Mouse (Mus musculus) thymus, postnatal 4 days (tissue): ENCODE results near the gene Trmt13.
"Not testable (repeated sequence)": the region's sequence is repeated elsewhere in the genome, so short reads cannot be mapped to it uniquely, and the experiment has no call there.

ENCODE experiments used
- DNase-seq: peaks from one replicate; pipeline ENCODE4 v3.0.0; 2021

The Trmt13 gene

DNA sequence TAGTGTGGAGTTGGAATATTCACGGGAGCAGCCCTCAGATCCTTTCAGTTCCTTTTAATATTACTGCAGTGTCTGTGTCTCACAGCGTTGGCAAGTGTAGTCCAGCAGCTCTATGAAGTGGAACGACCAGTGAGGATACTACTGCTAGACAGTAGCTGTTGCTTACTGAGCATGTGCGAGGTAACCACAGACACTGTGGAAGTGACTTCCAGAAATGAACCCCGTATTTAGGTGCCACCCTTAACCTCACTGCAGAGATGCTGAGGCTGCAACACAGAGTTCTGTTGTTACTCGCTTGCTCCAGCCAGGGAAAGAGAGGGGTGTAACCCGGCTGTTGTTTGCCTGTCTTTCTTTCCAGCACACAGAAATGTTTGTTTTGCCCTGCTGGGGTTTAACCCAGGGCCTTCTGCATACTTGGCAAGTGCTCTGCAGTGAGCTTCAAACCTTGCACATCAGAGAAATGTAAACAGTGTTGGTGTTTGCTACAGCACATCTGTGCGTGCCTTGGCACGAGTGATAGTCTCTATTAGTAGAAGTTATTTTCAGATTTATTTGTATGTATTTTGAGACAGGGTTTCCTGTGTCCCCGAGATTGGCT, at the start of gene Trmt13:
Gene Trmt13, minus strand, starts transcription at position 293 of the 598 bp plus-strand sequence.
- DNase-seq: no peak

DNA sequence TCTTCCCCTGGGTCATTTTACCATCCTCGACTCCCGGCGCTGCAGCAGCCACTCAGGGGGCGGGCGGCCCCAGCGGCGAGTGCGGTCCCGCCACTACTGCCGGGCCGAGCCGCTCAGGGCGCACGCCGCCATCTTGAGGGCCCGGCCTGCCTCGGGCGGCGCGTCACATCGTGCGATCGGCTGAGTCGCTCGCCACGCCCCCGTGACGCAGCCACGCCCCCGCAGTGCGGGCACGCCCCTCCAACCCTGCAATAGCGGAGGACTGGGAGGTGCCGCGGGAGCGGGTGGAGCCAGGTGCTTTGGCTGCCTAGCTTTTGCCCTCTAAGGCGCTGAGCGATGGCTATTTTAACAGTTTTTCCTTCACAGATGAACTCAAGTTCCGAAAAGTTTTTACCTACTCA, 48.1 kb upstream of the Trmt13 start, which contains the start of gene Mfsd14a:
Gene Mfsd14a, minus strand, starts transcription at position 215 of the 401 bp plus-strand sequence.
- peak; percentile 100 for DNase-seq

- DNase-seq: no peak
These were observed 47.6 kb upstream of the Trmt13 start for GRCm38 (mm10) chr3:116661870-116662414.

- no peak for DNase-seq
These were observed 47.0 kb upstream of the Trmt13 start for GRCm38 (mm10) chr3:116661288-116661869.

DNA sequence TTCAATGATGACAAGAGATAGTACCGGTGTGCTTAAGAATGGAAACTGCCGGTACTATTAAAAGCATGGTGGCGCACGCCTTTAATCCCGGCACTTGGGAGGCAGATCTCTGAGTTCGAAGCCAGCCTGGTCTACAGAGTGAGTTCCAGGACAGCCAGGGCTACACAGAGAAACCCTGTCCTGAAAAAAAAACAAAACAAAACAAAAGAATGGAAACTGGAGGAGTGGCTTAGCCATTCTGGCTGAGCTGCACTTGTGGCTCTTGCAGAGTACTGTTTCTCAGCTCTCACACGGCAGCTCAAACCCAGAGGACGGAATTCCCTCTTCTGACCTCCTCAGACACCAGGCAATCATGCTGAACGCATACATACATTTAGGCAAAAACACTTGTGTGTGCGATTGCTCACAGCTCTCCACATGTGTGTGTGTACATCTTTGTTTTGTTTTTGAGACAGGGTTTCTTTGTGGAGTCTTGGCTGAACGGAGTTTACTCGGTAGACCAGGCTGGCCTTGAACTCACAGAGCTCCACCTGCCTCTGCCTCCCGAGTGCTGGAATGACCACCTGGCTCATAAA, 45.6 kb upstream of the Trmt13 start:
- no peak for DNase-seq

DNA sequence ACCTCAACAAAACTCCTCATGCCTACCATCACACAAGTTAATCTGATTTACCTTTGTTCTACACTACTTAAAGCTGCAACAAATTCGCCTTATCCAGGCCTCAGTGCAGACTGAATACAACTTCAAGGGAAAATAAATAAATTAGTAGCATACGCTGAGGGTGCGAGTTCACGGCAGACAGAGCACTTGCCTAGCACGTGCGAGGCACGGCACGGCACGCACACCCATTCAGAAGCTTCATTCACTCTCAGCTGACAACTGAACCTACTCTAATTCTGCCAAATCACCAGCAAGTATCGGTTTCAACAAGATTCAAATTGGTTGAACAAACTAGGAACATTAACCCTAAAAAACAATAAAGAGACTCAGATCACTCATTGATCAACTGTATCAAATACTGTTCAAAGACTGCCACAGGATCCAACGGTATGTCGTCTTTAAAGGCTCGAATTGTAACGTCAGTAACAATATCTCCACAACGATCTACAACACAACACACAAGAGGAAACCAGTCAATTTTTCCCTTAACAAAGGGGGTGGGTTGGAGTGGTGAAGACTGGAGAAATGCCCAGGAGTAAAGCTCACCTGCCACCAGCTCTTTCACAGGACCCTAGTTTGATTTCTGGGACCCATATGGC, 44.7 kb upstream of the Trmt13 start:
- no peak for DNase-seq

GRCm38 (mm10) chr3:116656184-116656965, 42.0 kb upstream of the Trmt13 start:
- no peak for DNase-seq

DNA sequence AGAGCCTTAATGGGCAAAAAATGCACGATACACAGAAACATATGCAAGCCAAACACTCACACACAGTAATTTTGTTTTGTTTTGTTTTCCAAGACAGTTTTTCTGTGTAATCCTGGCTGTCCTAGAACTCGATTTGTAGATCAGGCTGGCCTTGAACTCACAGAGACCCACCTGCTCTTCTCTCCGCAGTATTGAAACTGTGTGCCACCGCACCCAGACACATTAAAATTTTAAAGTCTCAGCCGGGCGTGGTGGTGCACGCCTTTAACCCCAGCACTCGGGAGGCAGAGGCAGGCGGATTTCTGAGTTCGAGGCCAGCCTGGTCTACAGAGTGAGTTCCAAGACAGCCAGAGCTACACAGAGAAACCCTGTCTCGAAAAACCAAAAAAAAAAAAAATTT, 39.7 kb upstream of the Trmt13 start:
- DNase-seq: not testable (repeated sequence)

DNA sequence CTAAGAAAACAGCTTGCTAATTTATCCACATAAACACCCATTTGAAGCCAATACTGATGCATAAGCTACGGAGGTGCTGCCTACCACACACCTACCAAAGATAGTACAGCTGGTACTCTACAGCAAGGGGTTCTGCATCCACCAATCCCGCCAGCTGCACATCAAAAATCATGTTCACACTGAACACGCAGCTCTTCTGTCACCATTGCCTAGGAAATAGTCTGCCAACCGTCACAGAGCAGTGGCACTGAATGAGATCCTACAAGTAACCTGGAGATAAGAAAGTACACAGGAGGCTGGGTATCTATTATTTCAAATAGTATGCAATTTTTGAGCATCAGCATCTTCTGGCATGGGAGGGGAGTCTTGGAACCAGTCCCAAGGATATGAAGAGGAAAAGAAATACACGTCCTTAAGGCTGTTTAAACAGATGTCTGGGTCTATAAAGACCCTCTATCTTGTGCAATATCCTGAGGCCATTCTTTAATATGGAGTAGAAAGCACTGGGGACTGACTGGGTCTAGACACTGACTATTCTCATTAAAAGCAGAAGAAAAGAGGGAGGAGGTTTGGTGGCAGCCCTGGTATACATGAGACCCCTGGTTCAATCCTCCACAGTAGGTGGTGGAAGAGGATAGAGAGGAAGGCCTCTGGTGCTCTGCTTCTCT, 39.0 kb upstream of the Trmt13 start:
- DNase-seq: no peak

- DNase-seq: no peak
These were observed 37.7 kb upstream of the Trmt13 start for GRCm38 (mm10) chr3:116652033-116652446.

DNA sequence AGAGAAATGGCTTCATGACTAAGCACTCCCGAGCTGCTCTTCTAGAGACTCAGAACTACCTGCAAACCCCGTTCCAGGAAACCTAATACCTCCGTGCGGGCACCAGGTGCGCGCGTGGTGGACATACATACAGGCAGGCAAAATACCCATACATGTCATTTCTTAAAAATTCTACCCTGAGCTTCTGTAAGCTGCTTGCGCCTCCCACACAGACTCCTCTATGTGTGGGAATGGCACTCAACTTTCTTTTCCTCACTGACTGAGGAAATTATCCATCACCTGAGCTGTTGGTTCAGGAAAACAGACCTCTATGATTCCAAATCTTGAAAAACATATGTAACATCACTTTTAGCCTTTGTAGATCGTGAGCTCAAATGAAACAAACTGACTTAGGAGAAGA, 36.3 kb upstream of the Trmt13 start:
- DNase-seq: no peak

GRCm38 (mm10) chr3:116648805-116649204, 34.4 kb upstream of the Trmt13 start:
- no peak for DNase-seq

DNA sequence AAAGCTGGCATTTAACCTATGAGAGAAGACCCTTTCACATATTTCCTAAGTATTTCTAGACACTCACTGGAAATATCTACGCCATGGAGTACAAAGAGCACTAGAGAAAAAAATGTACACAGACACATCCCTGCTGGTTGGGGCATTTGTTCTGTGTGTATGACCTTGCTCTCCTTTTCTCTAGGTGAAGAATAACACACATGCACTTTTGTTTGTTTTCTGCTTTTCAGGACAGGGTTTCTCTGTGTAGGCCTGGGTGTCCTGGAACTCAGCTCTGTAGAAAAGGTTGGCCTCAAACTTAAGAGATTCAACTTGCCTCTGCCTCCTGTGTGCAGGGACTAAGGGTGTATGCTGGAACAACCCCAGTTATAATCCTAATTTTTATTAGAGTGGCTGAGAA, 32.0 kb upstream of the Trmt13 start:
- DNase-seq: no peak

DNA sequence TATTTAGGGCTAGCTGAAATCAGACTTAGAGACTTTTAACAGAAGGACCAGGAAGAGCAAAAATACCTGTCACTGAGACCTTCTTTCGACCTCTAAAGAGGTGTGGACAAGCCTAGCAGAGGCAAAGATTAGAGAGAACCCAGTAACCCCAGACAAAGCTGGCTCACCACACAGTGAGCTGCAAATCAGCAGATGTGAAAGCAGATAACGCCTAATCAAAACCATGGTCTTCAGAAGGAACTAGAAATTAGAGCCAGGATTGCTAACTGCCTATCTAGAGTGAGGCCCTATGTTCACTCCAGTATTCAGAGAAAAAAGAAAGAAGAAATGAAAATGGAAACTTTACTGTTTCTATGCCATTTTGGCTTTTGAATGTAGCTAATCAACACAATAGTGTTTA, 28.0 kb upstream of the Trmt13 start:
- DNase-seq: no peak

- DNase-seq: no peak
These were observed 27.5 kb upstream of the Trmt13 start for GRCm38 (mm10) chr3:116641811-116642371.

DNA sequence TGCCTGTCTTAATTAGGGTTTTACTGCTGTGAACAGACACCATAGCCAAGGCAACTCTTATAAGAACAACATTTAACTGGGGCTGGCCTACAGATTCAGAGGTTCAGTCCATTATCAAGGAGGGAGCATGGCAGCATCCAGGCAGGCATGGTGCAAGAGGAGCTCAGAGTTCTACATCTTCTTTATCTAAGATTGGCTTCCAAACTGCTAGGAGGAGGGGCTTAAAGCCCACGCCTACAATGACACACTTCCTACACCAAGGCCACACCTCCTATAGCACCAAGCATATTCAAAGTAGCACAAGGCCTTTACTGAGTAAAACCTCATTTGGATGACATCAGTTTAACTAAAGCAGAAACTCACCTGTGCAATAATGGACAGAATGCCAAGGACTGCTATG, 25.6 kb upstream of the Trmt13 start:
- no peak for DNase-seq

GRCm38 (mm10) chr3:116638572-116638971, 24.2 kb upstream of the Trmt13 start:
- DNase-seq: no peak

DNA sequence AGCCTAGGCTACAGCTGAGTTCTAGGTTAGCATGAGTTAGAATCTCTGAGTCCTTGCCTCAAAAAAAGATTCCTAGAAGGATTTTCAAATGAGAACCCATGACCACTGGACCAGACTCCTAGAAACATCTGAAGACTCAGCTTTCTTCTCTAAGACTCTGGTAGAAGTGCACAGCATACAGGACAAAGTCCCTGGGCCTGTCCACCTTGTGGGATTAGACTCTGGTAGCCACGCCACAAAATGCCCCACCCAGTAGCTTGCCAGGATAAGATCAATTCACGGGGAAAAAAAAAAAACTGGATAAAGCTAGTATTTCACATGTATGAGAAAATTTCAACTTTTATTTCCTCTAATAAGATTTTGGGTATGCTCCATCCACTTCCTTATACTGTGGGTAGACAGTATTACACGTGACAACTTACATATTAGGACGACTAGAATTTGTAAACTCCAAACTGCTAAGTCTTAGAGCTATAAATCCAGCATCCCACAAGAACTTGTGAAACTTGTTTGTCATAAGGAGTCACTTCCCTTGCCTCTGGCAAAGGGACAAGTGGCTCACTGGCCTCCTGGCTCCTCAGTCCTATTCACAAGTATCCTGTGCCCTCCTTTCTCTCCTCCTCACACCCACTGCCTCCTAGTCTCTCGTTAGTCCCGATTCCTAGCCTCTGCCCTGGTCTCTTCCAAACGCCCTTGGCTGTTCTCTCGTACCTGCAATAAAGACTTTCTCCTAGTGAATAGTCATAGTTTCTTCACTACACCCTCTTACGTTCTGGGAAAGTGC, 23.5 kb upstream of the Trmt13 start:
- DNase-seq: no peak

DNA sequence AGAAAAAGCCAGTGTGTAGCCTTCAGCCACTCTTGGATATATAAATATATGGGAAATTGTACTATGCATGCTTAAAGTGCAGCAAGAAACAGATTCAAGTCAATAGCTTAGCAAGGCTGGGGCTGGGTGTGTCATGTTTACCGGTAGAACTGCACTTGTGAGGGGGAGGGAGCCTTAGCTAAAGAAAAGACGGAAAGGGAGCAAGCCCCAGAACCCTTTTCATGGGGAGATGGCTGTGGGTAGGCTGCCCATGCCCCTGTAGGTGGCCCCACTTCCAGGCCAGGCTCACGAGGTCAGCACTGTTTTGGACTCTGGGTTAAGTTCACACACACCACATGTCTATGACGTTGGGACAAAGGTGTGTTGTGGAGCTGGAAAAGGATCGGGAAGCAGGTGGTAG, 21.4 kb upstream of the Trmt13 start:
- no peak for DNase-seq

GRCm38 (mm10) chr3:116634853-116635252, 20.5 kb upstream of the Trmt13 start:
- DNase-seq: no peak

- no peak for DNase-seq
These were observed 19.7 kb upstream of the Trmt13 start for GRCm38 (mm10) chr3:116634091-116634490.
